Mouse (Mus musculus): ENCODE results near the gene Rtn4ip1.

The Rtn4ip1 gene

GRCm38 (mm10) chr10:43901578-43902194 is at the start of gene Rtn4ip1, which contains the start of gene Qrsl1:
Gene Rtn4ip1, plus strand, starts transcription at chr10:43901807.
Gene Qrsl1, minus strand, starts transcription at chr10:43901745.
- in situ Hi-C loops (cut with MboI; ENCODE audit: low pct_unique_long_range_greater_than_20kb in 1 of 2, low sequenced_read_pairs in 2 of 2, unreplicated experiment in 1 of 2): no loop called here

GRCm38 (mm10) chr10:43851898-43852297 is 49.7 kb upstream of the Rtn4ip1 start:
- in situ Hi-C loops (cut with MboI; ENCODE audit: low pct_unique_long_range_greater_than_20kb in 1 of 2, low sequenced_read_pairs in 2 of 2, unreplicated experiment in 1 of 2): no loop called here

GRCm38 (mm10) chr10:43855916-43856315 is 45.7 kb upstream of the Rtn4ip1 start:
- in situ Hi-C loops (cut with MboI; ENCODE audit: low pct_unique_long_range_greater_than_20kb in 1 of 2, low sequenced_read_pairs in 2 of 2, unreplicated experiment in 1 of 2): no loop called here

- in situ Hi-C loops (cut with MboI; ENCODE audit: low pct_unique_long_range_greater_than_20kb in 1 of 2, low sequenced_read_pairs in 2 of 2, unreplicated experiment in 1 of 2): no loop called here
Measured at GRCm38 (mm10) chr10:43856351-43856750, 45.3 kb upstream of the Rtn4ip1 start.

- in situ Hi-C loops (cut with MboI; ENCODE audit: low pct_unique_long_range_greater_than_20kb in 1 of 2, low sequenced_read_pairs in 2 of 2, unreplicated experiment in 1 of 2): no loop called here
Measured at GRCm38 (mm10) chr10:43870752-43871151, 30.9 kb upstream of the Rtn4ip1 start.

GRCm38 (mm10) chr10:43871458-43871857 is 30.1 kb upstream of the Rtn4ip1 start:
- in situ Hi-C loops (cut with MboI; ENCODE audit: low pct_unique_long_range_greater_than_20kb in 1 of 2, low sequenced_read_pairs in 2 of 2, unreplicated experiment in 1 of 2): no loop called here

GRCm38 (mm10) chr10:43887676-43888075 is 13.9 kb upstream of the Rtn4ip1 start:
- in situ Hi-C loops (cut with MboI; ENCODE audit: low pct_unique_long_range_greater_than_20kb in 1 of 2, low sequenced_read_pairs in 2 of 2, unreplicated experiment in 1 of 2): no loop called here

GRCm38 (mm10) chr10:43888976-43889375 is 12.6 kb upstream of the Rtn4ip1 start:
- in situ Hi-C loops (cut with MboI; ENCODE audit: low pct_unique_long_range_greater_than_20kb in 1 of 2, low sequenced_read_pairs in 2 of 2, unreplicated experiment in 1 of 2): no loop called here

- in situ Hi-C loops (cut with MboI; ENCODE audit: low pct_unique_long_range_greater_than_20kb in 1 of 2, low sequenced_read_pairs in 2 of 2, unreplicated experiment in 1 of 2): no loop called here
Measured at GRCm38 (mm10) chr10:43892971-43893370, 8.6 kb upstream of the Rtn4ip1 start.

GRCm38 (mm10) chr10:43896065-43896464 is 5.5 kb upstream of the Rtn4ip1 start:
- in situ Hi-C loops (cut with MboI; ENCODE audit: low pct_unique_long_range_greater_than_20kb in 1 of 2, low sequenced_read_pairs in 2 of 2, unreplicated experiment in 1 of 2): no loop called here

- in situ Hi-C loops (cut with MboI; ENCODE audit: low pct_unique_long_range_greater_than_20kb in 1 of 2, low sequenced_read_pairs in 2 of 2, unreplicated experiment in 1 of 2): no loop called here
Measured at GRCm38 (mm10) chr10:43898276-43898675, 3.3 kb upstream of the Rtn4ip1 start.

- in situ Hi-C loops (cut with MboI; ENCODE audit: low pct_unique_long_range_greater_than_20kb in 1 of 2, low sequenced_read_pairs in 2 of 2, unreplicated experiment in 1 of 2): no loop called here
Measured at GRCm38 (mm10) chr10:43900883-43901570, 580 bp upstream of the Rtn4ip1 start.

- in situ Hi-C loops (cut with MboI; ENCODE audit: low pct_unique_long_range_greater_than_20kb in 1 of 2, low sequenced_read_pairs in 2 of 2, unreplicated experiment in 1 of 2): no loop called here
Measured at GRCm38 (mm10) chr10:43904569-43904968, 3.0 kb downstream of the Rtn4ip1 start.

- in situ Hi-C loops (cut with MboI; ENCODE audit: low pct_unique_long_range_greater_than_20kb in 1 of 2, low sequenced_read_pairs in 2 of 2, unreplicated experiment in 1 of 2): loop anchor here (10.0 kb wide), 2 partner anchors 325 to 335 kb away; partner anchors contain the start of gene Cd24a (in 1 of the 2)
Measured at GRCm38 (mm10) chr10:43910032-43910872, 8.6 kb downstream of the Rtn4ip1 start.

GRCm38 (mm10) chr10:43910873-43911142 is 9.2 kb downstream of the Rtn4ip1 start:
- in situ Hi-C loops (cut with MboI; ENCODE audit: low pct_unique_long_range_greater_than_20kb in 1 of 2, low sequenced_read_pairs in 2 of 2, unreplicated experiment in 1 of 2): loop anchor here (10.0 kb wide), 2 partner anchors 326 to 336 kb away; partner anchors contain the start of gene Cd24a (in 1 of the 2)

- in situ Hi-C loops (cut with MboI; ENCODE audit: low pct_unique_long_range_greater_than_20kb in 1 of 2, low sequenced_read_pairs in 2 of 2, unreplicated experiment in 1 of 2): loop anchor here (10.0 kb wide), 2 partner anchors 327 to 337 kb away; partner anchors contain the start of gene Cd24a (in 1 of the 2)
Measured at GRCm38 (mm10) chr10:43912236-43912635, 10.6 kb downstream of the Rtn4ip1 start.

- in situ Hi-C loops (cut with MboI; ENCODE audit: low pct_unique_long_range_greater_than_20kb in 1 of 2, low sequenced_read_pairs in 2 of 2, unreplicated experiment in 1 of 2): loop anchor here (10.0 kb wide), 2 partner anchors 331 to 341 kb away; partner anchors contain the start of gene Cd24a (in 1 of the 2)
Measured at GRCm38 (mm10) chr10:43916181-43916580, 14.6 kb downstream of the Rtn4ip1 start.

GRCm38 (mm10) chr10:43916737-43917136 is 15.1 kb downstream of the Rtn4ip1 start:
- in situ Hi-C loops (cut with MboI; ENCODE audit: low pct_unique_long_range_greater_than_20kb in 1 of 2, low sequenced_read_pairs in 2 of 2, unreplicated experiment in 1 of 2): loop anchor here (10.0 kb wide), 2 partner anchors 332 to 342 kb away; partner anchors contain the start of gene Cd24a (in 1 of the 2)
